Mouse (Mus musculus) lung, embryonic 14.5 days (tissue): ENCODE measurements around the gene Gm8922. TPM values are rescaled to one million over a fixed set of nuclear protein-coding genes. Genes with fewer than 3 reads are reported as not detected.
"Not testable (repeated sequence)": the region's sequence is repeated elsewhere in the genome, so short reads cannot be mapped to it uniquely, and the experiment has no call there.

ENCODE experiments used
- ATAC-seq: fragments of 200-750 bp; cut with Nextera tagmentation; 2 replicates; pipeline ENCODE4 v1.8.0; 2017; ENCODE audit warnings: mild to moderate bottlenecking, moderate TSS enrichment, moderate library complexity; ENCODE audit not compliant: insufficient read depth
- DNase-seq: peaks from one replicate; pipeline ENCODE4 v3.0.0-alpha.2; 2015
- H3K27ac ChIP-seq: fragments of 300-500 bp; sonication (generic); 2 replicates; pipeline ENCODE4 v1.5.1; 2014; ENCODE audit warnings: low read depth, mild to moderate bottlenecking, moderate library complexity
- H3K27me3 ChIP-seq: fragments of 300-500 bp; sonication (generic); 2 replicates; pipeline ENCODE4 v1.6.1; 2014; ENCODE audit warnings: low read length, control low read depth; ENCODE audit not compliant: insufficient read depth
- H3K36me3 ChIP-seq: fragments of 300-500 bp; sonication (generic); 2 replicates; pipeline ENCODE4 v1.6.1; 2014; ENCODE audit warnings: control low read depth; ENCODE audit not compliant: insufficient read depth
- H3K4me1 ChIP-seq: fragments of 300-500 bp; sonication (generic); 2 replicates; pipeline ENCODE4 v1.6.1; 2014; ENCODE audit warnings: antibody characterized with exemption, control low read depth; ENCODE audit not compliant: insufficient read depth
- H3K4me2 ChIP-seq: fragments of 300-500 bp; sonication (generic); 2 replicates; pipeline ENCODE4 v1.6.1; 2014; ENCODE audit warnings: mild to moderate bottlenecking
- H3K4me3 ChIP-seq: fragments of 300-500 bp; sonication (generic); 2 replicates; pipeline ENCODE4 v1.5.1; 2014; ENCODE audit warnings: low read depth, low read length
- H3K9ac ChIP-seq: fragments of 300-500 bp; sonication (generic); 2 replicates; pipeline ENCODE4 v1.6.1; 2014
- H3K9me3 ChIP-seq: fragments of 300-500 bp; sonication (generic); 2 replicates; pipeline ENCODE4 v1.6.1; 2016; ENCODE audit warnings: low read depth, low read length, control low read depth
- WGBS: fragments of 180-500 bp; shearing (Covaris S2); extraction: QIAGEN DNeasy Blood & Tissue Kit; methylation state at CpG from one replicate; pipeline ENCODE4 v1.1.7; 2014; 5-methylcytosine and 5-hydroxymethylcytosine counted together
- polyA plus RNA-seq: library from polyadenylated mRNA; unstranded; fragments of >200 nt; fragmentation: Nextera tagmentation; extraction: Ambion mirVana; gene quantifications from 2 replicates; pipeline ENCODE4 v1.2.1, GENCODE M21; 2014

Gm8922 gene
- not detected in 2 replicates for polyA plus RNA-seq

GRCm38 (mm10) chr5:11681659-11682058 lies at the start of gene Gm8922:
Gene Gm8922 (plus strand): TSS chr5:11681959.
- not testable (repeated sequence) for H3K4me2 ChIP-seq, H3K4me1 ChIP-seq, H3K9me3 ChIP-seq, H3K4me3 ChIP-seq, H3K9ac ChIP-seq, ATAC-seq, H3K27ac ChIP-seq, H3K27me3 ChIP-seq, DNase-seq, H3K36me3 ChIP-seq
- no CpG with 5 or more reads among the region's 2 CpGs for WGBS

Other genes with a start within 250 kb of the Gm8922 start
- not detected in 2 replicates for gene Gm8906, start 179.3 kb upstream of the Gm8922 start, polyA plus RNA-seq
- not detected in 2 replicates for gene Gm6460, start 87.0 kb upstream of the Gm8922 start, polyA plus RNA-seq
- gene Gm8926, start 88.6 kb downstream of the Gm8922 start, polyA plus RNA-seq: not detected in 2 replicates
- gene Gm6465, start 163.6 kb downstream of the Gm8922 start, polyA plus RNA-seq: not detected in 2 replicates
- not detected in 2 replicates for gene 4933402N22Rik, start 236.1 kb downstream of the Gm8922 start, polyA plus RNA-seq